Mouse (Mus musculus) layer of hippocampus, adult 8-10 months (tissue): Measurements from ENCODE around the gene Sema6b. TPM values are rescaled to one million over a fixed set of nuclear protein-coding genes. Genes with fewer than 3 reads are reported as not detected.

Experiments used
- DNase-seq, 2 experiments: peaks; one replicate each; pipeline ENCODE4 v3.0.0; 2022; ENCODE audit warnings: low spot score in 2 of 2
- total RNA-seq, 4 experiments: library from RNA; stranded (reverse); gene quantifications; 2 replicates each; pipeline ENCODE4 v1.2.4; 2022

Gene Sema6b
- total RNA-seq: 100 to 1,000 TPM; 116 to 118 (median 117) TPM

DNA sequence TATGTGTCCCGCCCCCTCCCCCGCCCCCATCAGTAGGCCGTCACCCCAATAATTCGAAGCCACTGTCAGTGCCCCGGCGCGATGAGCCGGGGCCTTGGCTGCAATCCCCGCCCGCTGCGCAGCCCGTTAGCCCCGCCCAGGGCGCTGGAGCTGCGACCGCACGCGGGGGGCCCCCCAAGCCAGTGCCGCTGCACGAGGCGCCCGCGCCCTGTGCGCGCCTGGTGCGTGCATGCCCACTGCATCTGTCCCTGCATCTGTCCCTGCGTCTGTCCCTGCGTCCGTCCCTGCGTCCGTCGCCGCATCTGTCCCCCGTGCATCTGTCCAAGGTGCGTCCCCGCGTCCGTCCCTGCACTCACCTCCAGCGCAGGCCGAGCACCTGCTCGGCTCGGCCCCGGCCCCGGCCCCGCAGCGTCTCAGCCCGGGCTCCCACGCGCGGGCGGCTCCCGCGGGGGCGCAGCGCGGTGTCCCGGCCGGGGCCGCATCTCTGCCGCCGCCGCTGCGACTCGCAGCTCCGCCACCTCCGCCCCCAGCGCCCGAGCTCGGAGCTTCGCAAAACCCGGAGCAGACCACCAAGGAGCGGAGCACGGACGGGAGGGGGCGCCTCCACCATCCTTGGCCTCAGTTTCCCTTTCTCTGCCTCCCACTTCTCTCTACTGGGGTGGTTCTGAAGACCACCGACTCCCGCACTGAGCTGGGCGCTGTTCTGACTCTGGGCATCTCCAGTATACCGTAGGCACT is at the start of gene Sema6b:
Sema6b (minus strand) TSS at position 486 of the 738 bp plus-strand sequence.
- DNase-seq: peak in 1 of 2 experiments; percentile 74

DNA sequence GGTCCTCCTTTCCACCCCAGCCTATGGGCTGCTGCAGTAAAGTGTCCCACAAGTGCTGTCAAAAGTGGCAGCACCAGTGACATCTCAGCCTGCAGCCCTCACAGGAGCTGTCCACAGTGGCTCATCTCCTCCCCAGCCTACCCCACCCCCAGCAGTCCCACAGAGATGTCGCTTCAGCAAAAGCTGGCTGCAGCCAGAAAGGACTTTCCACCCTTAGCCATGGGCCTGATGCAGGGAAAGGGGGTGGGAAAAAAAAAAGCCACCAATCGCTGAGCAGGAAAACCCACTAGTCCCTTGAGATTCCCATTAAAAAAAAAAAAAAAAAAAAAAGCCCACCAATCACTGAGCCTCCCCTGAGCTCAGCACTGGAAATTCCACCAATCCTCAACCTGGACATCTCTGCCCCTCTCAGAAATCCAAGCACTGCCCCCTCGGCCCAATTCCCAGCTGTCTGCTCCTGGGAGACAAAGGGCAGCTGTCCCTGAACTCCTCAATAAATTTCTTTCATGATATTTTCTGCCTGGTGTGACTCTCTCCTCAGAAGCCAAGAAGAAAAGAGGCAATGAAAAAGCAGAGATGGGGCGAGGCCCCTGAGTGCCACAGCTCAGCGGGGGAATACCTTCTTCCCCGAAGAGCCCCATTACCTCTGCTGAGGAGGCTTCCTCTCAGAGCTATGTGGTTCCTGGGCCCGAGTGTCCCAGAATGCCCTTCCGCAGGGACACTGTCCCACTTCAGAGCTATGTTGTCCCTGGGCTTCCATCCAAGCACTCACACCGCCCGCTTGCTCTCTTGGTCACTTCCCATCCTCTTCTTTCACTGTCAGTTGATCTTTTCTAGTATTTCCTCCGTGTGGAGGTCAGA is 45.4 kb upstream of the Sema6b start:
- peak in 1 of 2 experiments; percentile 19 for DNase-seq

DNA sequence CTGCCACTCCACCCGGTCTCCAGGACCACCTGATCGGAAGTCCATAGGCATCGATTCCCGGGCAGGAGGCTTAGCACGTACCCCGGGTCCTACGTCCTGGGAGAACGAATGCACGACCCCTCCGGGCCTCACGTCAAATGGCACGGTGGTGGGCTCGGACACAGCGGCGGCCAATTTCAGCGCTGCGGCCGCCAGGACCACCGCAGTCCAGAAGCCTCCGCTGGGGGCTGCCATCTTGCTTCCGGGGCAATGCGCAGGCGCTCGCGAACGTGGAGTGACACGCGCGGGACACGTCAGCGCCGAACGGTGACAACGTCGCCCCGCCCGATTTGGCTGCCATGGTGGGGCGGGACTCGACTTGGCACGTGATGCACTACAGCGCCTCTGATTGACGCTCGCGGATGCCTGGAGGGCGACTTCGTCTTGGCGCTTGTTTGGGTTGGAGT is 43.5 kb upstream of the Sema6b start, which contains the start of gene Mydgf:
Mydgf (minus strand) TSS at position 263 of the 446 bp plus-strand sequence.
- peak; percentile 93 to 96 for DNase-seq

DNA sequence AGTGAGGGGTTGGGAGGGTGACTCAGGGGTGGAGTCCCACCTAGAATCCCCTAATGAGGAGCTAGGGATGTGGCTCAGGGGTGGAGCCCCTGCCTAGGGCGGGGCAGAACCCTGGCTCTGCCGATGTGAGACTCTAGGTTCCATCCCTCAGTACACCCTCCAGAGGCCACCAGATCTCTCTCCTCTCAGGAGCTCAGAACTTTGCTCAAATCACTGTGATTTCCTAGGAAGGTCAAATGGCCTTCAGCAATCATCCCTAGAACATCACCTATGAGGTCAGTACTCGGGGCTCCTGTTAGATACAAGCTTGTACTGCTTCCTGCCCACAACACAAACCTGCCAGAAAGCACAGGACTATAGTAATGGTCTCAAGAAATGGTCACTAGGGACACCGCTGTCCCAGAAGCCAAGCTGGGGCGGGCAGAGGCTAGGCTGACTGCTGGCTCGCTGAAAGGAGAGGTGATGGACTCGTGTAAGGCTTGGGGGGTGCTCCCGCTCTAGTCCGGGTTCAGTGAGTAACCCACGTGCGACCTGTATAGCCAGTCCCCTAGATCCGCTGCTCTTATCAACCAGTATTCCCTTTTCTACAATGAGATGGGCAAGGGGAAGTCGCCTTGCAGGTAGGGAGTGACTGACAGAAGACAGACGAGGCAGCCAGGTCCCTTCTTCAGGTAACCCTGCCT is 43.0 kb upstream of the Sema6b start:
- no peak for DNase-seq

DNA sequence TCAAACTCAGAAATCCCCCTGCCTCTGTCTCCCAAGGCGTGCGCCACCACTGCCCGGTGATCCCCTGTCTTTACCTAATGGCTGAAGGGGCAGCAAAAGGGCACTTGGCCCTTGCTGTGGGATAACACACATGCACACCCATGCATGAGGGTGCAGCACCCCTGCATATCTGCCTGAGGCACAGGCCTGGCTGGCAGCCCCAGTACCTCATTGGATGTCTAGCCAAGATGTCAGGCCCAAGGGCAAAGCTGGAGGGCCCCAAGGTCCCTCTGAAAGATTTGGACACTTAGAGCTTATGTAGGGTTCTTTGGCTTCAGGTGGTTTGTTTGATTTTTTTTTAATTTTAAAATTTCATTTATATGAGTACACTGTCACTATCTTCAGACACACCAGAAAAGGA is 35.3 kb upstream of the Sema6b start:
- no peak for DNase-seq

DNA sequence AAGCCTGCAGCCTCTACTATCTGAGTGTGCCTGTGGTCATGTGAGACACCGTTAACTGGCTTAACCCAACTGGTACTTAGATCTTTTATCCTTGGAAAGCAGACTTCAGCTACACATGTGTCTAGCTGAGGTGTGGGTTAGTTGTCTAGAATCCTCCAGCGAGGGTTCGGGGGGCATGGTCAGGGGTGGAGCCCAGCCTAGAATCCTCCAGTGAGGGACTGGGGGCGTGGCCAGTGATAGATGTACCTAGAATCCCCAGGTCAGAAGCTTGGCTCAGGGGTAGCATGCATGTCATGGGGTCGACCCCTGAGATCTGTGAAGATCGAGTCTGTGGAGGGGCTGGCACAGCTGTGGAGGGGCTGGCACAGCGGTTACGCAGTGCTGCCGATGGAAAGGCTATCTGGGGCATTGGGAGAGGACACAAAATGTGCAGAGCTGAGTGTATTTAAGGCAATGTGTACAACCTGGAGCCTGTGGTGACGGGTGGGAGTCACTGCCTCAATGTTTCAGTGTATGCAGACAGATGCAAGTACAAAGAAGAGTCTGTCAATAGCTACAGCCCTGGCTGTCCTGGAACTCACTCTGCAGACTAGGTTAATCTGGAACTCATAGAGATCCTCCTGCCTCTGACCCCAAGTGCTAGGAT is 33.4 kb upstream of the Sema6b start:
- DNase-seq: no peak

DNA sequence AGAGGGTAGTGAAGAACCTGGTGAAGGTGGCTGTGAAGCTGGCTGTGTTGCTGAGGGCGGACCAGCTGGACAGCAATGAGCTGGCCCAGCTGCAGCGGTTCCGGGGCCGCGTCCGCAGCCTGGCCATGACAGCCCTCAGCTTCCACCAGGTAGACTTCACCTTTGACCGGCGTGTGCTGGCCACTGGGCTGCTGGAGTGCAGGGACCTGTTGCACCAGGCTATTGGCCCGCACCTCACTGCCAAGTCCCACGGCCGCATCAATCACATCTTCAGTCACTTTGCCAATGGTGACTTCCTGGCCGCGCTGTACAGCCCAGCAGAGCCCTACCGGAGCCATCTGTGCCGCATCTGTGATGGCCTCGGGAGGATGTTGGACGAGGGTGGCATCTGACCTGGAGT is 31.7 kb upstream of the Sema6b start:
- DNase-seq: no peak

DNA sequence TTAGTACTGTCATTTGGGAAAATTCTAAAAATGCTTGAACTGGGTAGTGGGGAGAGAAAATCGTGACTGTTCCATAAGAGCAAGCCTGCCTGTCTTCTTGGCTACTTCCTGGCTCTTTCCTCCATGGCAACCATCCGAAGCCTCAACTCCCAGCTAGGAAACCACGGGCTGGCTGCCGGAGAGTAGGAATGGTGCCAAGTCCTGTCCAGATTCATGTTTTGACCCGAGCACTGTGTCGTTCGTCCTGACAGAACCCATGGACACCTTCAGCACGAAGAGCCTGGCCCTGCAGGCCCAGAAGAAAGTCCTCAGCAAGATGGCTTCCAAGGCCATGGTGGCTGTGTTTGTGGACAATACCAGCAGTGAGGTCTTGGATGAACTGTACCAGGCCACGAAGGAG is 31.3 kb upstream of the Sema6b start:
- no peak for DNase-seq

DNA sequence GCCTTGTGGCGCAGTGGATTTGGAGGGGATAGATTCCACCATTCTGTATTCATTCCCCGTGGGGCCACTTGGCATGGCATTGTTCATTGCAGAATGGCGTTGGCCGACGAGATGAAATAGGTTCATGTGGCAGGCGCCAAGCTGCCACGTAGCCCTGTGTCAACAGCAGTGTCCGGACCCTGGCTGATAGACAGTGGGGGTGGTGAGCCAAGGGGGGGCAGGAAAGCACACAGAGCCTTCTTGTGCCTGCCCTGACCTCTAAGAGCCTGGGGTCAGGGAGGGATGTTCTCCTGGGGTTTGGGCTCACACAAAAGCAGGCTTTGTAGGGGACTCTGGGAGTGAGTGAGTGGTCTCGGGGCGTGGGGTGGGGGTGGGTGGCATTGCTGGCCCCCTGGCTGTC is 30.5 kb upstream of the Sema6b start:
- DNase-seq: no peak

DNA sequence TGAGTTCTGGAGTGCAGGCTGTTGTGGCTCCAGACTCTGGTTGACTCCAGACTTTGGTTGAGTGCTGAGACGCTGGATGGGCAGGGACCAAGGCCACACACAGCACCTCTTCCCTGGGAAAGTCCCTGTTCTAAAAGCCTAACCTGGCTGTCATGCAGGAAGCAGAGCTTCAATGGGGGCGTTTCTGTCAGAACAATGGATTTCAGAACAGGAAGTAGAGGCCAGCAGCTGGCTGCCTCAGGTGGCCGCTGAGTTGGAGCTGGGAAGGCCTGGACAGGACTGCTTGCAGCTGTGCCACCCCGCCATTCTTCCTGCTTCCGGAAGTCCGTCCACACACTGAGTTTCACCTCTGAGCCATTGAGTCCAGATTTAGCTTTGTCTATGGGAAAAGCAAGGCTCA is 29.7 kb upstream of the Sema6b start:
- DNase-seq: no peak

DNA sequence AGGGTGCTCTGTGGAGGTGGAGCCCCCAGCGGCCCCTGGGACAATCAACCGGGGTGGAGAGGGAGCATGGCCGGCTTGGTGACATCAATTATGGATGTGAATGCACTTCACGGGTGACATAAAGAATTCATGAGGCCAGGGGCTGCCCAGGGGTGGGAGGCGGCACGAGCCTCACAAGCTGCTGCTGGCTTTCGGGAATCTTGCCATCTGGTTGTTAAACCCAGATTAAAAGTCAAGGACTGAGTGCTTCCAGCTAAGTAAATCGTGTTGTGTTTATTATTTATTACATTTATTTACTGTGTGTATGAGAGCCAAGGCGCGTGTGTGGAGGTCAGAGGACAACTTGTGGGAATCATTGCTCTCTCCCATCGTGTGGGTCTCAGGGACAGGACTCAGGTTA is 25.5 kb upstream of the Sema6b start:
- DNase-seq: no peak

DNA sequence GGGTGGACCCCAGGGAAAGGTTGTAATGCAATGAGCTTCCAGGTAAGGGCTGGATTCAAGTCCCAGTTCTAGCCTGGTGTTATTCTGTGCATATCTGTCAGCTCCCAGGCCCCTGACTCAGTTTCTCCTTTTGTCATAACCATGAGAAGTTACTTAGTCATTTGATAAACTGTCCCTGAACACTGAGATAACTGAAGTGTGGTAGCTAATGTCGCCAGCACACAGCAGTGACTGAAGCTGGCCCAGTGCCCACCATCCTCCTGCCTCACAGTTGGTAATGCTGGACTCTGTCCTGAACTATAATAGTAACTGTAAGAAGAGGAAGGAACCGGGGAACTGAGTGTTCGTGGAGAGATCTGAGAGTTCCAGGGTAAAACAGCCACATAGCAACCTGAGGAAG is 24.4 kb upstream of the Sema6b start:
- no peak for DNase-seq

DNA sequence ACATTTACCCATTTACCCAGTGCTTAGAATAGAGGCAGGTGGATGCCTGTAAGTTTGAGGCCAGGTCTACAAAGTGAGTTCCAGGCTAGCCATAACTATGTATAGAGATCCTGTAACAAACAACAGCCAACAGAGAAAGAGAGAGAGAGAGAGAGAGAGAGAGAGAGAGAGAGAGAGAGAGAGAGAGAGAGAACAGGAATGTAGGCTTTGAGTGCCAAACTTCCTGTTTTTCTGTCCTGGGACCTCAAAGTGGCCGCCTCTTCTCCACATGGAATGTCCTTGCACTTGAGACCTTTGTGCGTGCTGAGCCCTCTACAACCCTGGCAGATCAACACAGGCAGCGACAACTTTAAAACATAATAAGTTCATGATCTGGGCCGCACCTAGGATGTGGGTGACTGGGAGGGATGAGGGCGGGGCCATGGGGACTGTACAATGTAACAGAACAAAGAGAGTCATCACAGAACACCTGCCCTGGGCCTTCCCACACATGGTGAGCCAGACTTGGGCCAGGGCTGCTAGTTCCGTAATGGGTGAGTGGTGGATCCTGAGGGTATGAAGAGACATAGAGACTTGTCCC is 23.5 kb upstream of the Sema6b start:
- DNase-seq: no peak

DNA sequence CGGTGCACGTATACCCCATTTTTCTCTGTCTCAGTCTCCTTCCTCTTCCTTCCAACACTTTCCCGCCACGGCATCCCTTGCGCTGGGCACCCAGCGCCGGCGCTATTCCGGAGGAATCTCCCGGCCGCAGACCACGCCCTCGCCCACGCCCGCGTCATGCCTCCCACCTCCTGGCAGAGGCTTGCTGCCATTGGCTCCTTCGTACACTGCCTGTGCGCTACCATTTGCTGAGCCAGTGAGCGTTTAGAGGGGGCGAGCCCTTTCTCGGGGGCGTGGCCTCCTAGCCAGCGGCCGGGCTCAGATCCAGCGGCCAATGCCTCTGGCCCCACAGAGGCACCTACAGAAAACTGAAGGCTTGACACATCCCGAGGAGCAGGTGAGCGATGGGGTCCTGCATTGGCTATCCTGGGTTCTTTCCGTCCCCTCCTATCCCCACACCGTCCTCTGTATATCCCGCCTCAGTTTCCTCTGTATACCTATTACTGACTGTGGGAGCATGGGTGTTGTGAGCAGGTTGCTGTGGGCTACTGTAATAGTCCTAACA is 22.2 kb upstream of the Sema6b start, which contains the start of gene Tnfaip8l1:
Tnfaip8l1 (plus strand) TSS at position 247 of the 544 bp plus-strand sequence.
- peak; percentile 94 to 95 for DNase-seq

DNA sequence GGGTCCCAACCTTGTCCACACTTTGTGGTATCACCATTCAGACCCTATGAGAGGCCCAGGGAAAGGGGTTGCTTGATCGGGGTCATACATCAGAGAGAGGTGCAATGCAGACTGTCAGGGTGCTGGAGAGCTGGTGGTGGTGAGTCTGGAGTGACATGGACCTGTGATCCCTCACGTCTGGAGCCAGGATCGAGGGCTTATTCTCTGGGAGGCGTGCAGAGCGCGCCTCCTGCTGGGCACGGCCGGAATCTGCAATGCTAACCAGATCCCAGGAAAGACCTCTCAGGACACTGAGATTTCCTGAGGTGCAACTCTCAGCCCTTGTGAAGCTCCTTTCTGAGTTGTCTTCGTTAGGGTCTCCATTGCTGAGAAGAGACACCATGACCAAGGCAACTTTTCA is 19.6 kb upstream of the Sema6b start:
- DNase-seq: peak in 1 of 2 experiments; percentile 61

DNA sequence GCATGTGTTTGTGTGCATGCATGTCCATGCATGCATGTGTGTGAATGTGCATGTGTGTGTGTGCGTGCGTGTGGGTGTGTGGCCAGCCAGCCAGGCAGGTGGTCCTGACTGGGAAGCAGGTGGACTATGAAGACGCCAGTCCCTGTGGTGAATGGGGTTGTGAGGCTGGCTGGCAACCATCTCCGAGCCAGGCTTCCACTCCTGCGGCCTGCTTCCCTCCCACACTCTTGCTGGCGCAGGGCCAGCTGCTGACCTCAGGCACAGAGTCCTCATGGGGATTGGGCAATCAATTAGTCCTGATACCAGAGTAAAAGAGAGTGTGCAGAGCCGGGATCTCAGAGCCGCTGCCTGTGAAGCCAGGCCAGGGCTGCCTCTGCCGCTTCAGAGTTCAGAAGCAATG is 13.5 kb upstream of the Sema6b start:
- DNase-seq: no peak

DNA sequence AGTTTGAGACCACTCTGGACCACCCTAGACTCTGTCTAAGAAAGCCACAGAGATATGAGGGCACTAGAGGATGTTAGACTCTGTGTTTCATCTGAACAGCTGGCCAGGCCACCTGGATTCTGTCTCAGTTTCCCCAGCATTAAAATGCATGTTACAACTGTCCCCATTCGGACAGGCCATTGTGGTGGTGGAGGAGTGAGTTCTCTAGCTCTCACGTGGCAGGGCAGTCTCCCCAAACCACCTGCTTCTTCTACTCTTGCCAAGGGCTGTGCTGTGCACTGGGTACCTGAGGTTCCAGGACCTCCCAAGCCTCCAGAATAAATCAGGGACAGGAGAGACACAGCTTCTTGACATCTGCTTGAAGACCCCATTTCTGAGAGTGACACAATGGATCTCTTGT is 9.8 kb upstream of the Sema6b start:
- no peak for DNase-seq

DNA sequence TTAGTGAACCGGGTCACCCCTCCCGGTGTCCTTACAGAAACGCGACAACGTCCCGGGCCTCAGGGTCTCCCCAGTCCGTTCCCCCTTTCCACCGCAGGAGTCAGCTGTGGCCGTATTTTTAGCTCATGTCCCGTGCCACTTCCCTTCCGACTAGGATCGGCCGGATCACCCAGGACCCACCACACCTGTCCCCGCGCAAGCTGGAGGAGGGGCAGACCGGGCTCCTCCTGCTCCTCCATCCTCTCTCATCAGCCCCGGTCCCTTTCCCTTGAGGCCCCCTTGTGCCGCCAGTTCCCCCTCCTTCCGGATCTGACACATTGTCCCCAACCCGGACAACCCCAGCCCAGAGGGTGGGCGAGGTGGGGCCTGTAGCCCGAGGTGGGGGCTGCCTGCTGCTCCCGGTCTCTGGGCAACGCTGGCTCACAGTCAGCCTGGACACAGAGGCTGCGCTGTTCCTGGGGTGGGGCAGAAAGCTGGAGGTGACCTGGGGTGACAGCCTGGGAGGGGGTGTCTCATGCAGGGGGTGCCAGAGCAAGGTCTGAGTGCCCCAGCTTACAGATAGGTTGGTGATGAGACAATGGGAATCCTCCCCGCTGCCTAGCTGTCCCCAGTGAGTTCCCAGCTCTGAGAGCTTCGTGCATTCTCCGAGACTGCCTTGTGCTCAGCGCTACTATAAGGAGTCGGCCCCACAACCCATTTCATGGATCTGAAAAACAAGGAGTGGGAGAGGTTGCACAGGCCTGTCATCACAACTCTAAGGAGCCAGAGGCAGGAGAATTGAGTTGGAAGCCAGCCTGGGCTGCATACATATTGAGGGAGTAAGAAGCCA is 8.9 kb upstream of the Sema6b start:
- DNase-seq: no peak

DNA sequence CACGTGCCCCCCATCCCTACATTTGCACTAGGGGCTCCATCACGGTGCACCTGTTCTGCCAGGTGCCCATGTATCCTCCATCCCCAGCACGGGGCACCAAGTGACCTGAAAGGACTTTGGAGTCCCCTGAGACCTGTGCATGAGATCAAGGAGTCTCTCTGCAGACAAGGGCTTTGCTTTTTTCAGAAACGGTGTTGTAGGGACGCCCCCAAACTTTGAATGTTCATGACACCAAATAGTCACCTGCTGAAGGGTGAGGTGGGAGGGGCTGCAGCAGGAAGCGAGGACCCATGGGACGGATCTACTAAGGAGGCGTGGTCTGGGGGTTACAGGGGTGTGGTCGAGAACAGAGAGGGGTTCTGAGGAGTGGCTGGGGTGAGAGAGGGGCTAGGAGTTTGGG is 8.1 kb upstream of the Sema6b start:
- no peak for DNase-seq

DNA sequence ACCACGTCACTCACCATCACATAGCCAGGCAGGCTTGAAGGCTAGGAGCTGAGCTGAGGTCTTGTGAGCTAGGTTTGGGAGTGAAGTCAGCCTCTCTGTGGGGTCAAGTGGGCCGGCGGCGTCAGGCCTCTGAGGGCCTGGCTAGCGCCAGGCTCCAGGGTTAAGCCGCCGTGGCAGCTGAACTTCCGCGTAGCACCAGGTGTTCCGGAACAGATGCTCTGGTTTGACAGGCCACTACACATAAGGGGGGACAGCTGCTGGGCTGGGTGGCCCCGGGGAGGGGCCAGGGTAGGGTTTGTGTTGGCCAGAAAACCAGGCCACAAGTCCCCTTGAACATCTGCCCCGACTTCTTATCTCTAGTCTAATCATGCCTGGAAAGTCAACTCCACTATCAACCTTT is 7.3 kb upstream of the Sema6b start:
- DNase-seq: no peak
